Mouse (Mus musculus) forebrain, embryonic 15.5 days (tissue): Measurements from ENCODE around the gene Camkv. TPM values are rescaled to one million over a fixed set of nuclear protein-coding genes. Genes with fewer than 3 reads are reported as not detected.

Experiments used
- ATAC-seq: fragments of 200-750 bp; cut with Nextera tagmentation; replicated peaks from 2 replicates; pipeline ENCODE4 v1.8.0; 2017; ENCODE audit warnings: mild to moderate bottlenecking, moderate TSS enrichment, moderate library complexity
- H3K27ac ChIP-seq: fragments of 300-500 bp; sonication (generic); replicated peaks from 2 replicates; pipeline ENCODE4 v1.5.1; 2015; ENCODE audit warnings: mild to moderate bottlenecking, inconsistent platforms
- H3K27me3 ChIP-seq: fragments of 300-500 bp; sonication (generic); 2 replicates; pipeline ENCODE4 v1.6.1; 2015; ENCODE audit warnings: inconsistent platforms
- H3K36me3 ChIP-seq: fragments of 300-500 bp; sonication (generic); 2 replicates; pipeline ENCODE4 v1.6.1; 2015; ENCODE audit warnings: mild to moderate bottlenecking, inconsistent platforms
- H3K4me1 ChIP-seq: fragments of 300-500 bp; sonication (generic); 2 replicates; pipeline ENCODE4 v1.6.1; 2015; ENCODE audit warnings: inconsistent platforms
- H3K4me2 ChIP-seq: fragments of 300-500 bp; sonication (generic); replicated peaks from 2 replicates; pipeline ENCODE4 v1.6.1; 2015; ENCODE audit warnings: mild to moderate bottlenecking, inconsistent platforms
- H3K4me3 ChIP-seq: fragments of 300-500 bp; sonication (generic); 2 replicates; pipeline ENCODE4 v1.5.1; 2015; ENCODE audit warnings: mild to moderate bottlenecking, inconsistent platforms
- H3K9ac ChIP-seq: fragments of 300-500 bp; sonication (generic); replicated peaks from 2 replicates; pipeline ENCODE4 v1.6.1; 2015; ENCODE audit warnings: mild to moderate bottlenecking, inconsistent platforms
- H3K9me3 ChIP-seq: fragments of 300-500 bp; sonication (generic); 2 replicates; pipeline ENCODE4 v1.6.1; 2016; ENCODE audit warnings: inconsistent platforms
- WGBS: fragments of 180-500 bp; shearing (Covaris S2); methylation state at CpG from one replicate; pipeline ENCODE4 v1.1.7; 2015; ENCODE audit warnings: mixed read lengths; 5-methylcytosine and 5-hydroxymethylcytosine counted together
- polyA plus RNA-seq: library from polyadenylated mRNA; unstranded; fragments of >200 nt; fragmentation: Nextera tagmentation; extraction: Ambion mirVana; gene quantifications from 2 replicates; pipeline ENCODE4 v1.2.1, GENCODE M21; 2015

Gene Camkv
- polyA plus RNA-seq, 1 experiment from 2014 or later, result 83.4 TPM

GRCm38 (mm10) chr9:107984754-107985055, 49.2 kb downstream of the Camkv start:
- no peaks in the 10 kb centered on the region for H3K9me3 ChIP-seq
- H3K36me3 ChIP-seq, result no peaks in the 10 kb centered on the region
- ATAC-seq, result no peak
- no peaks in the 10 kb centered on the region; the same call in 1 of the 2 replicates for H3K27me3 ChIP-seq
- peak overlapping the region; percentile 53 for H3K4me3 ChIP-seq
- H3K4me2 ChIP-seq, result peak overlapping the region; percentile 67
- peak overlapping the region; percentile 28; the same call in 1 of the 2 replicates for H3K27ac ChIP-seq
- H3K4me1 ChIP-seq, result peaks cover 34% of the 10 kb centered on the region
- 68% methylated on average over 9 of the region's 9 CpGs for WGBS
- peak overlapping the region; percentile 44; the same call in 1 of the 2 replicates for H3K9ac ChIP-seq

- Histone ChIP-seq H3K9ac (peak within 1 kb of the TSS; percentile 44), H3K36me3 (no peaks in the 10 kb centered on the region), H3K27ac (peak within 1 kb of the TSS; percentile 28; the same call in 1 of the 2 replicates), H3K4me2 (peak within 1 kb of the TSS; percentile 67), H3K4me3 (peak within 1 kb of the TSS; percentile 53), H3K9me3 (no peaks in the 10 kb centered on the region), H3K4me1 (peaks cover 34% of the 10 kb centered on the region), H3K27me3 (no peaks in the 10 kb centered on the region; the same call in 1 of the 2 replicates)
- ATAC-seq, result peak; percentile 77
- 1% methylated on average over 52 of the region's 58 CpGs for WGBS
These were observed 50.0 kb downstream of the Camkv start, which contains the start of gene Inka1 for GRCm38 (mm10) chr9:107985131-107986119. Gene Inka1, minus strand, starts transcription at chr9:107985879.

- no peak overlapping the region for H3K9ac ChIP-seq
- H3K27ac ChIP-seq, result no peak overlapping the region
- no peaks in the 10 kb centered on the region; the same call in 1 of the 2 replicates for H3K27me3 ChIP-seq
- peak overlapping the region; percentile 67 for H3K4me2 ChIP-seq
- H3K4me3 ChIP-seq, result peak overlapping the region; percentile 53; the same call in 1 of the 2 replicates
- 7% methylated on average over 18 of the region's 18 CpGs for WGBS
- H3K4me1 ChIP-seq, result peaks cover 34% of the 10 kb centered on the region
- ATAC-seq, result peak; percentile 76
- H3K9me3 ChIP-seq, result no peaks in the 10 kb centered on the region
- no peaks in the 10 kb centered on the region for H3K36me3 ChIP-seq
These were observed 50.9 kb downstream of the Camkv start for GRCm38 (mm10) chr9:107986376-107986775.

GRCm38 (mm10) chr9:107987950-107988349, 52.5 kb downstream of the Camkv start:
- Histone ChIP-seq H3K9me3 (no peaks in the 10 kb centered on the region), H3K36me3 (no peaks in the 10 kb centered on the region), H3K4me2 (no peak overlapping the region), H3K9ac (no peak overlapping the region), H3K27ac (no peak overlapping the region), H3K27me3 (no peaks in the 10 kb centered on the region; the same call in 1 of the 2 replicates), H3K4me3 (no peak overlapping the region), H3K4me1 (peaks cover 25% of the 10 kb centered on the region)
- ATAC-seq, result no peak
- WGBS, result 81% methylated on average over 3 of the region's 3 CpGs

- no peak within 1 kb of the TSS for H3K9ac ChIP-seq
- H3K9me3 ChIP-seq, result no peaks in the 10 kb centered on the region
- no peak within 1 kb of the TSS for H3K4me2 ChIP-seq
- WGBS, result 73% methylated on average over 2 of the region's 2 CpGs
- ATAC-seq, result no peak
- H3K36me3 ChIP-seq, result no peaks in the 10 kb centered on the region
- no peaks in the 10 kb centered on the region for H3K27me3 ChIP-seq
- no peak within 1 kb of the TSS for H3K27ac ChIP-seq
- H3K4me1 ChIP-seq, result no peaks in the 10 kb centered on the region
- H3K4me3 ChIP-seq, result no peak within 1 kb of the TSS
These were observed 56.7 kb downstream of the Camkv start, which contains the start of gene Cdhr4 for GRCm38 (mm10) chr9:107992197-107992596. Gene Cdhr4, plus strand, starts transcription at chr9:107992497.

- Histone ChIP-seq H3K4me2 (no peak overlapping the region), H3K36me3 (no peaks in the 10 kb centered on the region), H3K4me3 (no peak overlapping the region), H3K27me3 (no peaks in the 10 kb centered on the region), H3K9me3 (no peaks in the 10 kb centered on the region), H3K27ac (no peak overlapping the region), H3K4me1 (no peaks in the 10 kb centered on the region), H3K9ac (no peak overlapping the region)
- ATAC-seq, result no peak
- WGBS, result 79% methylated on average over 11 of the region's 11 CpGs
These were observed 57.5 kb downstream of the Camkv start for GRCm38 (mm10) chr9:107993013-107993412.

- Histone ChIP-seq H3K27me3 (no peaks in the 10 kb centered on the region), H3K4me3 (no peak overlapping the region), H3K4me2 (no peak overlapping the region), H3K36me3 (no peaks in the 10 kb centered on the region), H3K9ac (no peak overlapping the region), H3K27ac (no peak overlapping the region), H3K4me1 (no peaks in the 10 kb centered on the region), H3K9me3 (no peaks in the 10 kb centered on the region)
- no peak for ATAC-seq
- WGBS, result 73% methylated on average over 2 of the region's 2 CpGs
These were observed 59.0 kb downstream of the Camkv start for GRCm38 (mm10) chr9:107994464-107994863.

- H3K27ac ChIP-seq, result no peak overlapping the region
- H3K4me1 ChIP-seq, result no peaks in the 10 kb centered on the region
- H3K27me3 ChIP-seq, result no peaks in the 10 kb centered on the region
- WGBS, result 93% methylated on average over 21 of the region's 21 CpGs
- no peaks in the 10 kb centered on the region for H3K36me3 ChIP-seq
- H3K4me3 ChIP-seq, result no peak overlapping the region
- H3K9ac ChIP-seq, result no peak overlapping the region
- no peak overlapping the region for H3K4me2 ChIP-seq
- no peak for ATAC-seq
- no peaks in the 10 kb centered on the region for H3K9me3 ChIP-seq
These were observed 60.0 kb downstream of the Camkv start for GRCm38 (mm10) chr9:107995513-107995912.

GRCm38 (mm10) chr9:107996049-107996448, 60.6 kb downstream of the Camkv start, which contains the start of gene Gm20662:
Gene Gm20662, plus strand, starts transcription at chr9:107996349.
- ATAC-seq, result no peak
- Histone ChIP-seq H3K9me3 (no peaks in the 10 kb centered on the region), H3K4me2 (no peak within 1 kb of the TSS), H3K4me3 (no peak within 1 kb of the TSS), H3K36me3 (no peaks in the 10 kb centered on the region), H3K27ac (no peak within 1 kb of the TSS), H3K27me3 (no peaks in the 10 kb centered on the region), H3K4me1 (no peaks in the 10 kb centered on the region), H3K9ac (no peak within 1 kb of the TSS)
- WGBS, result 87% methylated on average over 5 of the region's 5 CpGs

Other genes with a start within 250 kb of the Camkv start
- 13.7 and 14.6 TPM in 2 replicates for gene Sema3f, start 225.2 kb upstream of the Camkv start, polyA plus RNA-seq
- 283 and 284 TPM in 2 replicates for gene Rbm5, start 164.7 kb upstream of the Camkv start, polyA plus RNA-seq
- gene Rbm6, start 62.4 kb upstream of the Camkv start, polyA plus RNA-seq, result 115 and 125 TPM in 2 replicates
- gene Mon1a, start 47.5 kb upstream of the Camkv start, polyA plus RNA-seq, result 24.0 and 24.5 TPM in 2 replicates
- 1.0 and 1.9 TPM in 2 replicates for gene Mst1r, start 28.8 kb upstream of the Camkv start, polyA plus RNA-seq
- gene Actl11, start 7.2 kb upstream of the Camkv start, polyA plus RNA-seq, result not detected in 2 replicates
- gene Traip, start 14.5 kb downstream of the Camkv start, polyA plus RNA-seq, result 14.0 and 15.7 TPM in 2 replicates
- 2.5 and 2.9 TPM in 2 replicates for gene Uba7, start 39.8 kb downstream of the Camkv start, polyA plus RNA-seq
- gene Gm20661, start 47.4 kb downstream of the Camkv start, polyA plus RNA-seq, result 0.64 and 0.83 TPM in 2 replicates
- gene Inka1, start 50.2 kb downstream of the Camkv start, polyA plus RNA-seq, result 12.6 and 12.8 TPM in 2 replicates
- gene Cdhr4, start 56.8 kb downstream of the Camkv start, polyA plus RNA-seq, result 0.36 and 1.7 TPM in 2 replicates
- gene Gm20662, start 60.7 kb downstream of the Camkv start, polyA plus RNA-seq, result 0.69 TPM in 1 of 2 replicates, not detected in the other
- gene Ip6k1, start 66.8 kb downstream of the Camkv start, polyA plus RNA-seq, result 101 and 109 TPM in 2 replicates
- 19.9 and 22.2 TPM in 2 replicates for gene Gmppb, start 113.6 kb downstream of the Camkv start, polyA plus RNA-seq
- 3.2 and 3.4 TPM in 2 replicates for gene Amigo3, start 117.5 kb downstream of the Camkv start, polyA plus RNA-seq
- gene Mst1, start 144.8 kb downstream of the Camkv start, polyA plus RNA-seq, result 0.37 TPM in 1 of 2 replicates, not detected in the other
- gene Rnf123, start 147.7 kb downstream of the Camkv start, polyA plus RNA-seq, result 45.4 and 49.0 TPM in 2 replicates
- 42.3 and 50.5 TPM in 2 replicates for gene Apeh, start 158.9 kb downstream of the Camkv start, polyA plus RNA-seq